Mouse (Mus musculus) CD4-positive naive resting alpha-beta T cell, adult 57 days (primary cell): ENCODE data around the gene Gm49405. TPM values are rescaled to one million over a fixed set of nuclear protein-coding genes. Genes with fewer than 3 reads are reported as not detected.

ENCODE experiments used
- total RNA-seq: library from RNA; stranded (reverse); gene quantifications from one replicate; pipeline ENCODE4 v1.2.4, GENCODE M21; 2023

Gene Gm49405
- 1.7 TPM for total RNA-seq

GRCm38 (mm10) chr19:4000119-4000900 is at the start of gene Gm49405, which contains the start of gene Nudt8:
TSS of gene Gm49405 (plus strand) at chr19:4000626.
TSS of gene Nudt8 (plus strand) at chr19:4000580.

GRCm38 (mm10) chr19:3958470-3958869 is 42.0 kb upstream of the Gm49405 start, which contains the start of gene Aldh3b3:
TSS of gene Aldh3b3 (plus strand) at chr19:3958645.

GRCm38 (mm10) chr19:3972229-3972628 is 28.2 kb upstream of the Gm49405 start, which contains the start of gene Aldh3b2:
TSS of gene Aldh3b2 (plus strand) at chr19:3972328.

GRCm38 (mm10) chr19:3986334-3986733 is 14.1 kb upstream of the Gm49405 start, which contains the start of gene Acy3:
TSS of gene Acy3 (plus strand) at chr19:3986570.

GRCm38 (mm10) chr19:3992416-3992815 is 8.0 kb upstream of the Gm49405 start, which contains the start of gene Tbx10:
TSS of gene Tbx10 (plus strand) at chr19:3992752.

GRCm38 (mm10) chr19:4003112-4003511 is 2.7 kb downstream of the Gm49405 start, which contains the start of gene Doc2g:
TSS of gene Doc2g (plus strand) at chr19:4003313.

GRCm38 (mm10) chr19:4012432-4013022 is 12.1 kb downstream of the Gm49405 start, which contains the start of gene Ndufv1:
TSS of gene Ndufv1 (minus strand) at chr19:4012806.

GRCm38 (mm10) chr19:4037788-4038232 is 37.4 kb downstream of the Gm49405 start, which contains the start of gene Gstp1:
TSS of gene Gstp1 (minus strand) at chr19:4037985.

GRCm38 (mm10) chr19:4045966-4046865 is 45.8 kb downstream of the Gm49405 start, which contains the start of gene Gstp2:
TSS of gene Gstp2 (minus strand) at chr19:4046023.

Other genes with a start within 250 kb of the Gm49405 start
- 169 TPM for gene Kmt5b, start 233.2 kb upstream of the Gm49405 start, total RNA-seq
- gene Chka, start 148.9 kb upstream of the Gm49405 start, total RNA-seq = 62.4 TPM
- 58.1 TPM for gene Tcirg1, start 93.5 kb upstream of the Gm49405 start, total RNA-seq
- gene Ndufs8, start 87.9 kb upstream of the Gm49405 start, total RNA-seq = 53.0 TPM
- 0.86 TPM for gene Aldh3b1, start 70.8 kb upstream of the Gm49405 start, total RNA-seq
- 27.8 TPM for gene Unc93b1, start 65.4 kb upstream of the Gm49405 start, total RNA-seq
- gene Aldh3b3, start 42.0 kb upstream of the Gm49405 start, total RNA-seq = not detected
- gene Aldh3b2, start 28.3 kb upstream of the Gm49405 start, total RNA-seq = not detected
- not detected for gene Acy3, start 14.1 kb upstream of the Gm49405 start, total RNA-seq
- not detected for gene Tbx10, start 7.9 kb upstream of the Gm49405 start, total RNA-seq
- gene Nudt8, start within 50 bp of the Gm49405 start, total RNA-seq = 9.0 TPM
- gene Doc2g, start 2.7 kb downstream of the Gm49405 start, total RNA-seq = 3.0 TPM
- 85.1 TPM for gene Ndufv1, start 12.2 kb downstream of the Gm49405 start, total RNA-seq
- 196 TPM for gene Gstp1, start 37.4 kb downstream of the Gm49405 start, total RNA-seq
- gene Gstp2, start 45.4 kb downstream of the Gm49405 start, total RNA-seq = 21.0 TPM
- gene Gstp3, start 58.9 kb downstream of the Gm49405 start, total RNA-seq = 32.9 TPM
- not detected for gene Cabp2, start 81.0 kb downstream of the Gm49405 start, total RNA-seq
- 186 TPM for gene Cdk2ap2, start 96.6 kb downstream of the Gm49405 start, total RNA-seq
- 314 TPM for gene Pitpnm1, start 99.4 kb downstream of the Gm49405 start, total RNA-seq
- gene Aip, start 125.2 kb downstream of the Gm49405 start, total RNA-seq = 151 TPM
- gene Gpr152, start 139.2 kb downstream of the Gm49405 start, total RNA-seq = 0.80 TPM
- gene Cabp4, start 143.4 kb downstream of the Gm49405 start, total RNA-seq = 1.1 TPM
- gene Coro1b, start 148.0 kb downstream of the Gm49405 start, total RNA-seq = 129 TPM
- 260 TPM for gene Ptprcap, start 153.0 kb downstream of the Gm49405 start, total RNA-seq
- 35.8 TPM for gene Rps6kb2, start 162.7 kb downstream of the Gm49405 start, total RNA-seq
- gene Carns1, start 174.9 kb downstream of the Gm49405 start, total RNA-seq = 69.3 TPM
- gene Tbc1d10c, start 190.7 kb downstream of the Gm49405 start, total RNA-seq = 305 TPM
- gene Ppp1ca, start 191.4 kb downstream of the Gm49405 start, total RNA-seq = 351 TPM
- gene Rad9a, start 201.0 kb downstream of the Gm49405 start, total RNA-seq = 45.2 TPM
- gene Clcf1, start 213.6 kb downstream of the Gm49405 start, total RNA-seq = 143 TPM
- not detected for gene AC109138.7, start 213.7 kb downstream of the Gm49405 start, total RNA-seq
- 66.6 TPM for gene Pold4, start 231.3 kb downstream of the Gm49405 start, total RNA-seq